ENCODE assay signal across 18 mouse cellular contexts in genomic region chr11:45085145-45085544, GRCm38 (mm10).
"Had no signal": no experiment of that assay in that cellular context is flagged by ENCODE, and none has a peak within 500 bp of the region (broad histone marks: within the 10 kb centered on the region; RNA-seq: fewer than 3 reads in every experiment).

No protein-coding gene starts in this region.

- H3K27ac ChIP-seq: lung, embryonic 15.5 days; macrophage; midbrain, embryonic 13.5 days; midbrain, embryonic 15.5 days; neural tube, embryonic 12.5 days had no signal

- H3K27me3 ChIP-seq: lung, embryonic 15.5 days; megakaryocyte, embryonic 14.5 days; midbrain, embryonic 13.5 days; midbrain, embryonic 15.5 days; neural tube, embryonic 12.5 days had no signal

- H3K4me1 ChIP-seq: lung, embryonic 15.5 days; megakaryocyte, embryonic 14.5 days; midbrain, embryonic 13.5 days; midbrain, embryonic 15.5 days; neural tube, embryonic 12.5 days had no signal

- ATAC-seq: liver, postnatal 0 days; lung, postnatal 0 days; midbrain, embryonic 13.5 days; midbrain, embryonic 15.5 days had no signal

- H3K9ac ChIP-seq: liver, postnatal 0 days; lung, embryonic 15.5 days; midbrain, embryonic 13.5 days; midbrain, embryonic 15.5 days; neural tube, embryonic 12.5 days had no signal

- H3K36me3 ChIP-seq: lung, embryonic 15.5 days; midbrain, embryonic 13.5 days; midbrain, embryonic 15.5 days; neural tube, embryonic 12.5 days had no signal

- DNase-seq: liver, postnatal 0 days; lung, adult 2 months; lung, postnatal 14 days; lung, postnatal 36 days; right cerebral cortex, postnatal 25 days; right cerebral cortex, postnatal 4 days; spleen, adult 18-20 months; thymus, adult 18-20 months; thymus, postnatal 14 days; thymus, postnatal 36 days had no signal

- H3K4me3 ChIP-seq: lung, embryonic 15.5 days; megakaryocyte, embryonic 14.5 days; midbrain, embryonic 13.5 days; midbrain, embryonic 15.5 days; neural tube, embryonic 12.5 days had no signal

- H3K4me2 ChIP-seq: lung, embryonic 15.5 days; midbrain, embryonic 11.5 days; midbrain, embryonic 13.5 days; midbrain, embryonic 15.5 days; neural tube, embryonic 12.5 days had no signal

- H3K9me3 ChIP-seq: lung, embryonic 15.5 days; megakaryocyte, embryonic 14.5 days; midbrain, embryonic 13.5 days; midbrain, embryonic 15.5 days; neural tube, embryonic 12.5 days had no signal
